In the genomic region with DNA sequence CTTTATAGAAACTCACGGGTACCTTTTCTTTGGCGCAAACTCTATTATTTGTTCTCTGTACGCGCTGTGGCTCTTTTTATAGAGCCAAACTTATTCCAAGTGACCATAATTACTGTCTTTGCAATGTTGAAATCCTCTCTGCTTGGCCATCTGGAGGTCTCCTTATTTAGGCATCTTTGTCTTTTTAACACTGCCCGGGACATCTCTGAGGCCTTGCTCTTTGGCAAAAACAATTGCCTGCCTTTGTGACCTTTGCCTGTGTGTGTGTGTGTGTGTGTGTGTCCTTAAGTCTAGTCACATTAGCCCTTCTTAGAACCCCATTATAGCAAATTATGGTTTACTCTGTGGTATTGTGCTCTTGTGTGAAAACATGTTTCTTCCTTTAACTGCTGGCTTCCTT, we compare ENCODE assay signal across 29 mouse cellular contexts. TPM values are rescaled to one million over a fixed set of nuclear protein-coding genes. Genes with fewer than 3 reads are reported as not detected.
DNase-seq lines count a peak whose midpoint lies in the region; ATAC-seq and TF ChIP-seq lines count a peak whose summit lies in the region.
"Had no signal": no experiment of that assay in that cellular context is flagged by ENCODE, and none has a peak within 500 bp of the region (broad histone marks: within the 10 kb centered on the region; RNA-seq: fewer than 3 reads in every experiment).

No protein-coding gene starts in this region.

- no peak overlapping the region for H3K4me2 ChIP-seq in lung, embryonic 16.5 days (ENCODE audit: low read depth, low read length)
- no peak overlapping the region for H3K4me2 ChIP-seq in stomach, postnatal 0 days (replicated peaks; ENCODE audit: low read depth)
- H3K4me2 ChIP-seq in liver, embryonic 11.5 days: no peak overlapping the region
- H3K4me2 ChIP-seq: embryonic facial prominence, embryonic 15.5 days; forebrain, embryonic 12.5 days; heart, embryonic 13.5 days; intestine, embryonic 15.5 days; limb, embryonic 15.5 days; midbrain, embryonic 13.5 days had no signal

- no peaks in the 10 kb centered on the region for H3K9me3 ChIP-seq in lung, embryonic 16.5 days (ENCODE audit: control insufficient read depth, low read length)
- no peaks in the 10 kb centered on the region for H3K9me3 ChIP-seq in stomach, postnatal 0 days (ENCODE audit: control insufficient read depth, low read length)
- no peaks in the 10 kb centered on the region for H3K9me3 ChIP-seq in liver, embryonic 11.5 days (ENCODE audit: control insufficient read depth, low read length)
- H3K9me3 ChIP-seq: embryonic facial prominence, embryonic 10.5 days; embryonic facial prominence, embryonic 15.5 days; forebrain, embryonic 12.5 days; heart, embryonic 13.5 days; intestine, embryonic 15.5 days; limb, embryonic 10.5 days; limb, embryonic 15.5 days; midbrain, embryonic 13.5 days had no signal

- no peak for TF ChIP-seq CTCF in stomach, postnatal 0 days (IDR thresholded peaks at IDR 0.05; ENCODE audit: low read depth)

- no peak for TF ChIP-seq EP300 in stomach, postnatal 0 days (optimal IDR thresholded peaks at IDR 0.05)

- no peaks in the 10 kb centered on the region for H3K36me3 ChIP-seq in lung, embryonic 16.5 days (ENCODE audit: control insufficient read depth, insufficient read depth, low read length)
- no peaks in the 10 kb centered on the region for H3K36me3 ChIP-seq in stomach, postnatal 0 days (ENCODE audit: control insufficient read depth, insufficient read depth, low read length)
- no peaks in the 10 kb centered on the region for H3K36me3 ChIP-seq in liver, embryonic 11.5 days (ENCODE audit: control insufficient read depth, insufficient read depth, low read length)
- H3K36me3 ChIP-seq: embryonic facial prominence, embryonic 10.5 days; embryonic facial prominence, embryonic 15.5 days; forebrain, embryonic 12.5 days; intestine, embryonic 15.5 days; limb, embryonic 10.5 days; limb, embryonic 15.5 days; midbrain, embryonic 13.5 days had no signal

- H3K9ac ChIP-seq in lung, embryonic 16.5 days (ENCODE audit: low read length): no peak overlapping the region
- no peak overlapping the region for H3K9ac ChIP-seq in stomach, postnatal 0 days (ENCODE audit: low read length)
- no peak overlapping the region for H3K9ac ChIP-seq in liver, embryonic 11.5 days (ENCODE audit: low read depth, low read length)
- H3K9ac ChIP-seq: embryonic facial prominence, embryonic 15.5 days; forebrain, embryonic 12.5 days; forebrain, postnatal 0 days; heart, embryonic 13.5 days; intestine, embryonic 15.5 days; limb, embryonic 15.5 days; liver, embryonic 14.5 days; midbrain, embryonic 13.5 days had no signal

- H3K4me1 ChIP-seq in lung, embryonic 16.5 days (replicated peaks; ENCODE audit: control insufficient read depth, insufficient read depth, low read length): no peaks in the 10 kb centered on the region
- H3K4me1 ChIP-seq in stomach, postnatal 0 days (replicated peaks; ENCODE audit: control insufficient read depth, insufficient read depth): no peaks in the 10 kb centered on the region
- H3K4me1 ChIP-seq in liver, embryonic 11.5 days (replicated peaks; ENCODE audit: control insufficient read depth, insufficient read depth, low read length): no peaks in the 10 kb centered on the region
- H3K4me1 ChIP-seq: embryonic facial prominence, embryonic 10.5 days; embryonic facial prominence, embryonic 15.5 days; forebrain, embryonic 12.5 days; heart, embryonic 13.5 days; intestine, embryonic 15.5 days; limb, embryonic 15.5 days; midbrain, embryonic 13.5 days had no signal

- peak overlapping the region; percentile 64 for H3K27ac ChIP-seq in lung, embryonic 16.5 days (ENCODE audit: low read length)
- H3K27ac ChIP-seq in stomach, postnatal 0 days (replicated peaks): peak overlapping the region; percentile 14; the same call in 1 of the 2 replicates
- no peak overlapping the region for H3K27ac ChIP-seq in liver, embryonic 11.5 days (ENCODE audit: low read depth, low read length)
- H3K27ac ChIP-seq: embryonic facial prominence, embryonic 10.5 days; embryonic facial prominence, embryonic 15.5 days; forebrain, embryonic 12.5 days; heart, embryonic 13.5 days; hindbrain, postnatal 0 days; intestine, embryonic 15.5 days; limb, embryonic 10.5 days; limb, embryonic 15.5 days; liver, embryonic 14.5 days; macrophage; midbrain, embryonic 13.5 days had no signal

- DNase-seq in kidney, postnatal 10 days: peak; percentile 44
- DNase-seq in kidney, adult 9 months: no peak
- DNase-seq in lung, postnatal 14 days: peak; percentile 40
- no peak for DNase-seq in stomach, postnatal 0 days (ENCODE audit: low spot score)
- DNase-seq in liver, embryonic 11.5 days (ENCODE audit: low spot score): no peak
- no peak for DNase-seq in MN1 (ENCODE audit: low spot score)
- DNase-seq: adrenal gland, adult 2 months; B cell, adult 2 months; cerebellum, adult 8-10 months; cerebellum, postnatal 25 days; forebrain, postnatal 0 days; heart, postnatal 10 days; layer of hippocampus, adult 9-11 months; thymus, postnatal 14 days had no signal

- no peaks in the 10 kb centered on the region for H3K27me3 ChIP-seq in lung, embryonic 16.5 days (ENCODE audit: control insufficient read depth, insufficient read depth, low read depth, low read length)
- H3K27me3 ChIP-seq in stomach, postnatal 0 days (ENCODE audit: control insufficient read depth, insufficient read depth, low read length): no peaks in the 10 kb centered on the region
- no peaks in the 10 kb centered on the region; the same call in 1 of the 2 replicates for H3K27me3 ChIP-seq in liver, embryonic 11.5 days (replicated peaks; ENCODE audit: control insufficient read depth, insufficient read depth, low read length)
- H3K27me3 ChIP-seq: embryonic facial prominence, embryonic 15.5 days; forebrain, embryonic 12.5 days; heart, embryonic 13.5 days; intestine, embryonic 15.5 days; limb, embryonic 15.5 days; midbrain, embryonic 13.5 days had no signal

- H3K4me3 ChIP-seq in lung, embryonic 16.5 days (ENCODE audit: low read length): no peak overlapping the region
- no peak overlapping the region for H3K4me3 ChIP-seq in stomach, postnatal 0 days (ENCODE audit: low read depth, low read length)
- no peak overlapping the region for H3K4me3 ChIP-seq in liver, embryonic 11.5 days (ENCODE audit: low read depth, low read length)
- H3K4me3 ChIP-seq: embryonic facial prominence, embryonic 10.5 days; embryonic facial prominence, embryonic 15.5 days; forebrain, embryonic 12.5 days; heart, embryonic 13.5 days; intestine, embryonic 15.5 days; limb, embryonic 10.5 days; limb, embryonic 15.5 days; midbrain, embryonic 13.5 days had no signal

- peak; percentile 77 for ATAC-seq in lung, embryonic 16.5 days (ENCODE audit: low read depth)
- ATAC-seq in stomach, postnatal 0 days (ENCODE audit: low FRiP score, low TSS enrichment): no peak
- no peak for ATAC-seq in liver, embryonic 11.5 days (replicated peaks; ENCODE audit: low FRiP score)
- ATAC-seq: activated CD4-positive, CD25-positive, alpha-beta regulatory T cell, adult 4 months; forebrain, postnatal 0 days; hindbrain, postnatal 0 days; intestine, embryonic 15.5 days; midbrain, embryonic 13.5 days had no signal

- 65% methylated on average over 5 of the region's 5 CpGs for WGBS in lung, embryonic 16.5 days
- WGBS in stomach, postnatal 0 days: 70% methylated on average over 5 of the region's 5 CpGs
- WGBS in liver, embryonic 11.5 days: 91% methylated on average over 5 of the region's 5 CpGs

RNA-seq across cellular contexts. Expression of gene Slc22a1, which starts 30.2 kb away (rescaled TPM):
- polyA plus RNA-seq in lung, embryonic 16.5 days (2015; fragmentation: Nextera tagmentation; extraction: Ambion mirVana): 9.1 and 12.7 TPM in 2 replicates
- polyA plus RNA-seq in stomach, postnatal 0 days (2015; fragmentation: Nextera tagmentation; extraction: Ambion mirVana): 7.9 and 10.4 TPM in 2 replicates
- 0.10 TPM in 1 of 2 replicates, not detected in the other for polyA plus RNA-seq in liver, embryonic 11.5 days (2014; fragmentation: Nextera tagmentation; extraction: Ambion mirVana)
- polyA plus RNA-seq: embryonic facial prominence, embryonic 10.5 days; forebrain, postnatal 0 days; hindbrain, embryonic 11.5 days; limb, embryonic 10.5 days; limb, embryonic 15.5 days; macrophage; midbrain, embryonic 13.5 days; neural tube, embryonic 14.5 days had no signal

Comparison
In these comparisons a context has a peak if more than half of its experiments do, and no peak if none do; other contexts are left out.
1. DNase-seq: peak in kidney, postnatal 10 days (single experiment) and lung, postnatal 14 days (single experiment); none in kidney, adult 9 months (single experiment), stomach, postnatal 0 days (single experiment), liver, embryonic 11.5 days (single experiment) and MN1 (single experiment).